Mouse (Mus musculus) midbrain, embryonic 14.5 days (tissue): ENCODE measurements around the gene Egln2. TPM values are rescaled to one million over a fixed set of nuclear protein-coding genes. Genes with fewer than 3 reads are reported as not detected.

ENCODE experiments used
- ATAC-seq: fragments of 200-750 bp; cut with Nextera tagmentation; 2 replicates; pipeline ENCODE4 v1.8.0; 2017; ENCODE audit warnings: moderate number of reproducible peaks, moderate library complexity; ENCODE audit not compliant: low FRiP score, low TSS enrichment
- DNase-seq: peaks from one replicate; pipeline ENCODE4 v3.0.0-alpha.2; 2015
- H3K27ac ChIP-seq: fragments of 300-500 bp; sonication (generic); replicated peaks from 2 replicates; pipeline ENCODE4 v1.5.1; 2014; ENCODE audit warnings: mild to moderate bottlenecking, low read depth, low read length, moderate library complexity
- H3K27me3 ChIP-seq: fragments of 300-500 bp; sonication (generic); 2 replicates; pipeline ENCODE4 v1.6.1; 2014; ENCODE audit warnings: low read length, control low read depth, mixed read lengths; ENCODE audit not compliant: control insufficient read depth, insufficient read depth
- H3K36me3 ChIP-seq: fragments of 300-500 bp; sonication (generic); 2 replicates; pipeline ENCODE4 v1.6.1; 2014; ENCODE audit warnings: low read length, control low read depth; ENCODE audit not compliant: control insufficient read depth, insufficient read depth
- H3K4me1 ChIP-seq: fragments of 300-500 bp; sonication (generic); 2 replicates; pipeline ENCODE4 v1.6.1; 2014; ENCODE audit warnings: mild to moderate bottlenecking, antibody characterized with exemption, low read length, control low read depth; ENCODE audit not compliant: control insufficient read depth, insufficient read depth
- H3K4me2 ChIP-seq: fragments of 300-500 bp; sonication (generic); 2 replicates; pipeline ENCODE4 v1.6.1; 2014; ENCODE audit warnings: mild to moderate bottlenecking, low read length, moderate library complexity
- H3K4me3 ChIP-seq: fragments of 300-500 bp; sonication (generic); replicated peaks from 2 replicates; pipeline ENCODE4 v1.5.1; 2014; ENCODE audit warnings: low read depth, low read length
- H3K9ac ChIP-seq: fragments of 300-500 bp; sonication (generic); replicated peaks from 2 replicates; pipeline ENCODE4 v1.6.1; 2014; ENCODE audit warnings: mild to moderate bottlenecking, low read length, moderate library complexity
- H3K9me3 ChIP-seq: fragments of 300-500 bp; sonication (generic); 2 replicates; pipeline ENCODE4 v1.6.1; 2016; ENCODE audit warnings: low read length, control low read depth, mixed read lengths; ENCODE audit not compliant: control insufficient read depth
- WGBS: fragments of 180-500 bp; shearing (Covaris S2); extraction: QIAGEN DNeasy Blood & Tissue Kit; methylation state at CpG from one replicate; pipeline ENCODE4 v1.1.7; 2014; 5-methylcytosine and 5-hydroxymethylcytosine counted together
- polyA plus RNA-seq: library from polyadenylated mRNA; unstranded; fragments of >200 nt; fragmentation: Nextera tagmentation; extraction: Ambion mirVana; gene quantifications from 2 replicates; pipeline ENCODE4 v1.2.1, GENCODE M21; 2014

Gene Egln2
- polyA plus RNA-seq, 1 experiment from 2014 or later = 57.3 TPM

GRCm38 (mm10) chr7:27179217-27179918 is 12.8 kb upstream of the Egln2 start:
- no peak for DNase-seq
- H3K4me2 ChIP-seq = peak overlapping the region; percentile 51
- WGBS = 46% methylated on average over 16 of the region's 16 CpGs
- H3K9ac ChIP-seq = 0 out of 2 replicates have a peak overlapping the region, but pooled peaks have one; percentile 32
- H3K4me1 ChIP-seq = peaks cover 14% of the 10 kb centered on the region
- peaks cover 16% of the 10 kb centered on the region for H3K36me3 ChIP-seq
- ATAC-seq = peak; percentile 6; the same call in 1 of the 2 replicates
- H3K27ac ChIP-seq = peak overlapping the region; percentile 82
- H3K4me3 ChIP-seq = peak overlapping the region; percentile 58
- H3K27me3 ChIP-seq = no peaks in the 10 kb centered on the region
- no peaks in the 10 kb centered on the region for H3K9me3 ChIP-seq

GRCm38 (mm10) chr7:27178324-27179216 is 12.0 kb upstream of the Egln2 start, which contains the start of gene Rab4b:
Gene Rab4b, minus strand, starts transcription at chr7:27178896.
- Histone ChIP-seq H3K4me2 (peak within 1 kb of the TSS; percentile 57), H3K27ac (peak within 1 kb of the TSS; percentile 85), H3K9ac (peak within 1 kb of the TSS; percentile 47), H3K27me3 (no peaks in the 10 kb centered on the region), H3K4me1 (peaks cover 14% of the 10 kb centered on the region), H3K9me3 (no peaks in the 10 kb centered on the region), H3K4me3 (peak within 1 kb of the TSS; percentile 58), H3K36me3 (peaks cover 19% of the 10 kb centered on the region)
- peak; percentile 99 for ATAC-seq
- WGBS = under 1% methylated on average over 53 of the region's 53 CpGs
- DNase-seq = peak; percentile 99

- H3K4me2 ChIP-seq = peak overlapping the region; percentile 57
- no peaks in the 10 kb centered on the region for H3K27me3 ChIP-seq
- DNase-seq = no peak
- peaks cover 25% of the 10 kb centered on the region for H3K36me3 ChIP-seq
- peak overlapping the region; percentile 47 for H3K9ac ChIP-seq
- H3K9me3 ChIP-seq = no peaks in the 10 kb centered on the region
- ATAC-seq = 0 out of 2 replicates have a peak, but pooled peaks have one; percentile 0
- peak overlapping the region; percentile 85 for H3K27ac ChIP-seq
- H3K4me3 ChIP-seq = peak overlapping the region; percentile 58
- 21% methylated on average over 4 of the region's 4 CpGs for WGBS
- H3K4me1 ChIP-seq = peaks cover 14% of the 10 kb centered on the region
Measured at GRCm38 (mm10) chr7:27177942-27178323, 11.3 kb upstream of the Egln2 start.

GRCm38 (mm10) chr7:27174896-27175295 is 8.3 kb upstream of the Egln2 start:
- ATAC-seq (no peak), DNase-seq (no peak)
- 94% methylated on average over 7 of the region's 7 CpGs for WGBS
- Histone ChIP-seq H3K9ac (no peak overlapping the region), H3K4me3 (no peak overlapping the region), H3K4me2 (no peak overlapping the region), H3K36me3 (peaks cover 45% of the 10 kb centered on the region), H3K27ac (no peak overlapping the region), H3K4me1 (peaks cover 11% of the 10 kb centered on the region), H3K9me3 (no peaks in the 10 kb centered on the region), H3K27me3 (no peaks in the 10 kb centered on the region)

GRCm38 (mm10) chr7:27174496-27174895 is 7.9 kb upstream of the Egln2 start:
- Histone ChIP-seq H3K4me2 (no peak overlapping the region), H3K9ac (no peak overlapping the region), H3K36me3 (peaks cover 45% of the 10 kb centered on the region), H3K9me3 (no peaks in the 10 kb centered on the region), H3K27ac (no peak overlapping the region), H3K4me1 (peaks cover 7% of the 10 kb centered on the region), H3K27me3 (no peaks in the 10 kb centered on the region), H3K4me3 (no peak overlapping the region)
- 93% methylated on average over 15 of the region's 15 CpGs for WGBS
- DNase-seq = no peak
- ATAC-seq = no peak

GRCm38 (mm10) chr7:27170981-27171380 is 4.4 kb upstream of the Egln2 start:
- Histone ChIP-seq H3K9ac (no peak overlapping the region), H3K4me1 (peaks cover 5% of the 10 kb centered on the region; the same call in 1 of the 2 replicates), H3K4me3 (no peak overlapping the region), H3K4me2 (no peak overlapping the region), H3K27ac (no peak overlapping the region), H3K27me3 (no peaks in the 10 kb centered on the region), H3K9me3 (no peaks in the 10 kb centered on the region), H3K36me3 (peaks cover 45% of the 10 kb centered on the region)
- WGBS = 88% methylated on average over 3 of the region's 3 CpGs
- DNase-seq = no peak
- no peak for ATAC-seq

GRCm38 (mm10) chr7:27168371-27168770 is 1.8 kb upstream of the Egln2 start:
- Histone ChIP-seq H3K36me3 (peaks cover 41% of the 10 kb centered on the region), H3K27ac (no peak overlapping the region), H3K9me3 (no peaks in the 10 kb centered on the region), H3K27me3 (no peaks in the 10 kb centered on the region), H3K4me2 (no peak overlapping the region), H3K4me1 (peaks cover 27% of the 10 kb centered on the region), H3K4me3 (no peak overlapping the region), H3K9ac (no peak overlapping the region)
- ATAC-seq (no peak), DNase-seq (no peak)
- WGBS = 94% methylated on average over 5 of the region's 5 CpGs

GRCm38 (mm10) chr7:27167475-27168094 is 983 bp upstream of the Egln2 start:
- Histone ChIP-seq H3K9ac (peak overlapping the region; percentile 87), H3K4me3 (peak overlapping the region; percentile 78), H3K27ac (peak overlapping the region; percentile 99), H3K36me3 (peaks cover 40% of the 10 kb centered on the region), H3K9me3 (no peaks in the 10 kb centered on the region), H3K4me1 (peaks cover 35% of the 10 kb centered on the region), H3K27me3 (no peaks in the 10 kb centered on the region), H3K4me2 (peak overlapping the region; percentile 88)
- ATAC-seq = no peak
- no peak for DNase-seq
- 74% methylated on average over 11 of the region's 11 CpGs for WGBS
